Comparison of ENCODE assay signal across 24 mouse cellular contexts in genomic region chr10:12406338-12407110, GRCm38 (mm10).
"Had no signal": no experiment of that assay in that cellular context is flagged by ENCODE, and none has a peak within 500 bp of the region (broad histone marks: within the 10 kb centered on the region; RNA-seq: fewer than 3 reads in every experiment).

No protein-coding gene starts in this region.

- ATAC-seq: forebrain, postnatal 0 days; hindbrain, embryonic 16.5 days; inflammation-experienced regulatory T-cells, adult 6 months; intestine, embryonic 15.5 days; intestine, postnatal 0 days; liver, embryonic 12.5 days had no signal

- H3K9ac ChIP-seq: forebrain, postnatal 0 days; heart, embryonic 12.5 days; hindbrain, embryonic 12.5 days; hindbrain, embryonic 14.5 days; intestine, embryonic 15.5 days; limb, embryonic 13.5 days; limb, embryonic 15.5 days; liver, embryonic 12.5 days; liver, embryonic 14.5 days had no signal

- H3K4me1 ChIP-seq: heart, embryonic 12.5 days; hindbrain, embryonic 10.5 days; hindbrain, embryonic 12.5 days; intestine, embryonic 15.5 days; limb, embryonic 13.5 days; limb, embryonic 15.5 days; liver, embryonic 12.5 days had no signal

- H3K4me2 ChIP-seq: heart, embryonic 12.5 days; hindbrain, embryonic 12.5 days; hindbrain, embryonic 14.5 days; intestine, embryonic 15.5 days; limb, embryonic 13.5 days; limb, embryonic 15.5 days; liver, embryonic 12.5 days had no signal

- H3K9me3 ChIP-seq: heart, embryonic 10.5 days; heart, embryonic 12.5 days; hindbrain, embryonic 10.5 days; hindbrain, embryonic 12.5 days; intestine, embryonic 15.5 days; limb, embryonic 13.5 days; limb, embryonic 15.5 days; liver, embryonic 12.5 days had no signal

- H3K4me3 ChIP-seq: gastrocnemius, adult 2 months; heart, embryonic 10.5 days; heart, embryonic 12.5 days; hindbrain, embryonic 10.5 days; hindbrain, embryonic 12.5 days; intestine, embryonic 15.5 days; layer of hippocampus, adult 2 months; limb, embryonic 13.5 days; limb, embryonic 15.5 days; liver, embryonic 12.5 days had no signal

- DNase-seq: forebrain, postnatal 0 days; gastrocnemius, adult 2 months; gastrocnemius, postnatal 10 days; gastrocnemius, postnatal 25 days; heart, adult 18-20 months; heart, postnatal 10 days; heart, postnatal 4 days; kidney, adult 8-10 months; kidney, postnatal 10 days; left cerebral cortex, postnatal 4 days had no signal

- H3K27ac ChIP-seq: gastrocnemius, adult 2 months; heart, embryonic 10.5 days; hindbrain, embryonic 10.5 days; hindbrain, embryonic 12.5 days; hindbrain, embryonic 14.5 days; intestine, embryonic 15.5 days; layer of hippocampus, adult 2 months; limb, embryonic 13.5 days; limb, embryonic 15.5 days; liver, embryonic 12.5 days; liver, embryonic 14.5 days had no signal

- H3K27me3 ChIP-seq: heart, embryonic 12.5 days; hindbrain, embryonic 12.5 days; intestine, embryonic 15.5 days; limb, embryonic 13.5 days; limb, embryonic 15.5 days; liver, embryonic 12.5 days had no signal

- H3K36me3 ChIP-seq: hindbrain, embryonic 12.5 days; intestine, embryonic 15.5 days had no signal
